Mouse (Mus musculus): ENCODE measurements around the gene Gas8. TPM values are rescaled to one million over a fixed set of nuclear protein-coding genes. Genes with fewer than 3 reads are reported as not detected.

The Gas8 gene
- polyA plus RNA-seq, 1 experiment from 2014 or later = 27.1 TPM

DNA sequence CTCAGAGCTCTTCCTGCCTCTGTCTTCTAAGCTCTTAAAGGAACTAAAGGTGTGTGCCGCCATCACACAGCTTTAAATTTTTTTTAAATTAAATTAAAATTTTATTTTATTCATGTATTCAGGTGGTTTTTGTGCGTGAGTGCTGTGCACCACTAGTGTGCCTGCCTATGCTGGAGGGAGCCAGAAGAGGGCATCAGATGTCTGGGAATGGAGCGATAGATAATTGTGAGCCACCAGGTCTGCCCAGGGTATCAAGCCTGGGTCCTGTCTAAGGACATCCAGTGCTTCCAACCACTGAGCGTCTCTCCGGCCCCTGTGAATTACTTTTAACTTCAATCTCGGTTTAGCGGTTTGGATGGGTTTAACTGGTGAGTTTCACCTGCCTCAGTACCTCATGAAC is 36.0 kb upstream of the Gas8 start:
- DNase-seq (ENCODE audit: low spot score) (peak; percentile 29), ATAC-seq (replicated peaks; ENCODE audit: low FRiP score, low read depth) (no peak)
- Histone ChIP-seq H3K27ac (no peak overlapping the region), H3K9me3 (replicated peaks; ENCODE audit: low read length) (no peaks in the 10 kb centered on the region), H3K27me3 (ENCODE audit: insufficient read depth, low read length) (no peaks in the 10 kb centered on the region), H3K4me3 (replicated peaks; ENCODE audit: low read depth, low read length) (no peak overlapping the region), H3K4me2 (ENCODE audit: low read length) (no peak overlapping the region), H3K9ac (ENCODE audit: low read depth, low read length) (no peak overlapping the region), H3K36me3 (ENCODE audit: insufficient read depth, low read length) (peaks cover 40% of the 10 kb centered on the region; the same call in 1 of the 2 replicates), H3K4me1 (replicated peaks; ENCODE audit: insufficient read depth, low read length) (peaks cover 10% of the 10 kb centered on the region)
- 90% methylated on average over 7 of the region's 7 CpGs for WGBS
- peak; percentile 49 for TF ChIP-seq CTCF (IDR thresholded peaks at IDR 0.05; ENCODE audit: low read depth)

DNA sequence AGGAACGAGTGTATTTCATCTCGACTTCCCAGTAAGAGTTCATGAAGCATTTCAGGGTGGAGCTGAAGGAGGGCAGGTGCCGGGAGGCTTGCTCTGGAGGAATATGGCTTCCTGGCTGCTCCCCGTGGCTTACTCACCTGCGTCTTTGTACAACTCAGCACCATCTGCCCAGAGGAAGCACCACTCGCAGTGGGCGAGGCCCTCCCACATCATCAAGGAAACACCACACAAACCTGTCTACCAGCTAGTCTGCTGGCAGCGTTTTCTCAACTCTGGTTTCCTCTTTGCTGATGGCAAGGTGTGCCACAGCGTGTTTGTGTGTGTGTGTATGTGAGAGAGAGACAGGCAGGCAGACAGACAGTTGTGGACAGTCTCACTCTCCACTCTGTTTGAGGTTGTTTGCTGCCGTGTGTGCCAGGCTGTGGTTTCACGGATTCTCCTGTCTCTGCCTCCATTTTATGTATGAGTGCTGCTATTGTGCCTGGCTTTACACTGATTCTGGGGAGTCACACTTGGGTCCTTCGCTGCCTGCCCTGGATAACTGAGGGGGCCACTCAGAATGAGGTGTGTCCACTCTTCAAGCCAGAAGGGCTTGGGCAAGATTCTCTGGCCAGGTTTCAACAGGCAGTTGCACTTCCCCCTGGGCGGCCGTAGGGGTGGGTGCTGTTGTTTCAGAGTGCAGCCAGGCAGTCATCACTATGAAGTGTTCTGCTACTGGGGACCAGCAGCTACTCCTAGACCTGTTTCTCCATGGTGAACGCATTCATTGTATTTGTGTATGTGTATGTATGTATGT is 27.2 kb upstream of the Gas8 start:
- no peak overlapping the region for H3K4me3 ChIP-seq (replicated peaks; ENCODE audit: low read depth, low read length)
- no peaks in the 10 kb centered on the region for H3K4me1 ChIP-seq (replicated peaks; ENCODE audit: insufficient read depth, low read length)
- no peak overlapping the region for H3K4me2 ChIP-seq (ENCODE audit: low read length)
- ATAC-seq (replicated peaks; ENCODE audit: low FRiP score, low read depth) (no peak), DNase-seq (ENCODE audit: low spot score) (no peak)
- H3K27me3 ChIP-seq (ENCODE audit: insufficient read depth, low read length) = no peaks in the 10 kb centered on the region
- H3K9me3 ChIP-seq (replicated peaks; ENCODE audit: low read length) = no peaks in the 10 kb centered on the region
- H3K9ac ChIP-seq (ENCODE audit: low read depth, low read length) = no peak overlapping the region
- TF ChIP-seq CTCF (IDR thresholded peaks at IDR 0.05; ENCODE audit: low read depth) = no peak
- 92% methylated on average over 15 of the region's 15 CpGs for WGBS
- H3K36me3 ChIP-seq (ENCODE audit: insufficient read depth, low read length) = peaks cover 82% of the 10 kb centered on the region
- H3K27ac ChIP-seq = no peak overlapping the region

DNA sequence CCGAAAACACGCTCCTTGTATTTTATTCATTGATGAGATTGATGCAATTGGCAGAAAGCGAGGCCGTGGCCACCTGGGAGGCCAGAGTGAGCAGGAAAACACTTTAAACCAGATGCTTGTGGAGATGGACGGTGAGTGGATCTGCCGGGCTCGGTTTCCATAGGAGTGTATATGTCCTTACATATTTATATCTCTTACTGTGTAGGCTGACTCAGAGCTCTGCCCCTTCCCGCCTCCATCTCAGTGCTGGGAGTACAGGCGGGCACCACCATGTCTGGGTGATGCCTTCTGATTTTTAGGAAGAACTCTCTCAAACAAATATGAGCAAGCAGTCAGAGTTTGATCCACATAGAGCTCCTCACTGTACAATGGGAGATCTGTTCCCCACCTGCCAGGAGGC is 25.7 kb upstream of the Gas8 start:
- Histone ChIP-seq H3K4me2 (ENCODE audit: low read length) (no peak overlapping the region), H3K4me3 (replicated peaks; ENCODE audit: low read depth, low read length) (no peak overlapping the region), H3K9ac (ENCODE audit: low read depth, low read length) (no peak overlapping the region), H3K36me3 (ENCODE audit: insufficient read depth, low read length) (peaks cover 72% of the 10 kb centered on the region), H3K27ac (no peak overlapping the region), H3K4me1 (replicated peaks; ENCODE audit: insufficient read depth, low read length) (no peaks in the 10 kb centered on the region), H3K9me3 (replicated peaks; ENCODE audit: low read length) (no peaks in the 10 kb centered on the region), H3K27me3 (ENCODE audit: insufficient read depth, low read length) (no peaks in the 10 kb centered on the region)
- no peak for TF ChIP-seq CTCF (IDR thresholded peaks at IDR 0.05; ENCODE audit: low read depth)
- DNase-seq (ENCODE audit: low spot score) (no peak), ATAC-seq (replicated peaks; ENCODE audit: low FRiP score, low read depth) (no peak)
- over 99% methylated on average over 9 of the region's 9 CpGs for WGBS

DNA sequence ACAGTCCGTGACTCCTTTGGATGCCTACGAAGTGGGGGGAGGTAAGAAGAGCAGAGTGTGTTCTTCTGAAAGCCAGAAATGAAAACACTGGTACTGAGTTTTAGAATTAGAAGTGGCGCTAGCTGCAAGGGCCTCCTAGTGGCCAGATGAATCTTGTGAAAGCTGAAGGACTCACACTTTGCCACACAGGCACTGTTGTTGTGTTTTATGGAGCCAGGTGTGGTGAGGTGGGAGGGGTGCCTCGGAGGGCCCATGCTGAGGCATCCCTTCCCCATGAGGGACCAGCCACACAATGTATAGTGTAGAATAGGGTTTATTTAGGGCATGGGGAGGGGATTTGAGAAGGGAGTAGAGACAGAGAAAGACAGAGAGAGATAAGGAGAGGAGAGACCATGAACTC is 20.9 kb upstream of the Gas8 start:
- WGBS = 82% methylated on average over 4 of the region's 4 CpGs
- no peak for DNase-seq (ENCODE audit: low spot score)
- peaks cover 68% of the 10 kb centered on the region for H3K36me3 ChIP-seq (ENCODE audit: insufficient read depth, low read length)

DNA sequence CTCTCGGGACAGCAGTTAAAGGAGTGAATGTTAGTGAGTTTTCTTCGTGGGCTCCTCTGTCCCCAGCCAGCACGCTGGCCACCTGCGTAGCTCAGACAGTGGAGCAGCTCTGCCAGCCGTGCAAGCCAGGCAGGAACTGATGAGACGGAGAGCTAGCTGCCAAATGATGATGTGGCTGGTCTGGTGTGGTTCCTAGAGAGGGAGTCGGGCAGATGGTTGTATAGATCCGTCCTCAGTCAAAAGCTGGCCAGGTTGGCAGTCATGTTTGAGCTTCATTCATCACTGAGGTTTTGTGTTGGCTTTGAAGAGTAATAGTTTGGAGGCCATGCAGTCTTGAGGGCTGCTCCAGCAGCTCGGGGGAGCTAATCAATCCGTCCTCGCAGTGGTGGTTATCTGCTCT is 19.7 kb upstream of the Gas8 start:
- Histone ChIP-seq H3K4me1 (replicated peaks; ENCODE audit: insufficient read depth, low read length) (no peaks in the 10 kb centered on the region), H3K27me3 (ENCODE audit: insufficient read depth, low read length) (no peaks in the 10 kb centered on the region), H3K4me2 (ENCODE audit: low read length) (no peak overlapping the region), H3K9ac (ENCODE audit: low read depth, low read length) (no peak overlapping the region), H3K27ac (no peak overlapping the region), H3K4me3 (replicated peaks; ENCODE audit: low read depth, low read length) (no peak overlapping the region), H3K36me3 (ENCODE audit: insufficient read depth, low read length) (peaks cover 67% of the 10 kb centered on the region), H3K9me3 (replicated peaks; ENCODE audit: low read length) (no peaks in the 10 kb centered on the region)
- no peak for TF ChIP-seq CTCF (IDR thresholded peaks at IDR 0.05; ENCODE audit: low read depth)
- no peak for ATAC-seq (replicated peaks; ENCODE audit: low FRiP score, low read depth)
- 87% methylated on average over 11 of the region's 11 CpGs for WGBS
- no peak for DNase-seq (ENCODE audit: low spot score)

More for the DNA sequence above, 20.9 kb upstream of the Gas8 start:
- Histone ChIP-seq H3K4me1 (replicated peaks; ENCODE audit: insufficient read depth, low read length) (no peaks in the 10 kb centered on the region), H3K9me3 (replicated peaks; ENCODE audit: low read length) (no peaks in the 10 kb centered on the region), H3K4me2 (ENCODE audit: low read length) (no peak overlapping the region), H3K27ac (no peak overlapping the region), H3K4me3 (replicated peaks; ENCODE audit: low read depth, low read length) (no peak overlapping the region), H3K27me3 (ENCODE audit: insufficient read depth, low read length) (no peaks in the 10 kb centered on the region), H3K9ac (ENCODE audit: low read depth, low read length) (no peak overlapping the region)
- no peak for ATAC-seq (replicated peaks; ENCODE audit: low FRiP score, low read depth)
- TF ChIP-seq CTCF (IDR thresholded peaks at IDR 0.05; ENCODE audit: low read depth) = peak; percentile 31; the same call in 1 of the 2 replicates

DNA sequence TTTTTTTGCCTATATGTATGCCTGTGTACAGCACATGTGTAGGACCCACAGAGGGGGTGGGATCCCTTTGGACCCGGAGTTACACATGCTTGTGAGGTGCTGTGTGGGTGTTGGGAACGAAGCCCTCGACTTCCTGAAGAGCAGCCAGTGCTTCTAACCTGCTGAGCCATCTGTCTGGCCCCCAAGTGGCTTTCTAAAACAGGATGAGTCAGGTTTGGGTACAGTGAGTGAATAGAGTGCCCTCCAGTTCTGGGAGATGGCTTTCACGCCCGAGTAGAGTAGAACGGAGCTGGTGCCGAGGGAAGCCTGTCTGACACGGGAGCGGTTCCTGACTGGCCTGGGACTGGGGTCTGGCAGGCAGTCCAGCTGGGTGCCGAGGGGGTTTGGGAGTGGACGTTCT is 19.1 kb upstream of the Gas8 start:
- no peak for DNase-seq (ENCODE audit: low spot score)
- no peak for ATAC-seq (replicated peaks; ENCODE audit: low FRiP score, low read depth)
- Histone ChIP-seq H3K27me3 (ENCODE audit: insufficient read depth, low read length) (no peaks in the 10 kb centered on the region), H3K9me3 (replicated peaks; ENCODE audit: low read length) (no peaks in the 10 kb centered on the region), H3K9ac (ENCODE audit: low read depth, low read length) (no peak overlapping the region), H3K27ac (no peak overlapping the region), H3K4me3 (replicated peaks; ENCODE audit: low read depth, low read length) (no peak overlapping the region), H3K4me2 (ENCODE audit: low read length) (no peak overlapping the region), H3K36me3 (ENCODE audit: insufficient read depth, low read length) (peaks cover 61% of the 10 kb centered on the region), H3K4me1 (replicated peaks; ENCODE audit: insufficient read depth, low read length) (no peaks in the 10 kb centered on the region)
- WGBS = 86% methylated on average over 11 of the region's 11 CpGs
- no peak for TF ChIP-seq CTCF (IDR thresholded peaks at IDR 0.05; ENCODE audit: low read depth)

Measured in kidney, postnatal 0 days (tissue).